Mouse (Mus musculus) MEL (cell line): Measurements from ENCODE around the gene Six2. TPM values are rescaled to one million over a fixed set of nuclear protein-coding genes. Genes with fewer than 3 reads are reported as not detected.

Experiments
- DNase-seq: peaks from one replicate; pipeline ENCODE4 v3.0.0; 2011; ENCODE audit warnings: low read depth, low spot score
- H3K27ac ChIP-seq: 2 replicates; pipeline ENCODE4 v1.5.1; 2012; ENCODE audit warnings: low read depth, mild to moderate bottlenecking, control low read depth, low read length, moderate library complexity; ENCODE audit not compliant: control insufficient read depth
- H3K27me3 ChIP-seq, 2 experiments: fragments of 150-350 bp in 1 of 2; sonication (generic) in 1 of 2; 2 replicates each; pipeline ENCODE4 v1.6.1; 2012; ENCODE audit warnings: low read length in 2 of 2, mild to moderate bottlenecking in 2 of 2, improper control_type of control experiment in 1 of 2, moderate library complexity in 1 of 2; ENCODE audit not compliant: insufficient read depth in 2 of 2, control insufficient read depth in 1 of 2
- H3K36me3 ChIP-seq, 2 experiments: 2 replicates each; pipeline ENCODE4 v1.6.1; 2012 to 2014; ENCODE audit warnings: low read length in 2 of 2, improper control_type of control experiment in 1 of 2, inconsistent platforms in 1 of 2, mild to moderate bottlenecking in 1 of 2; ENCODE audit not compliant: insufficient read depth in 2 of 2, control insufficient read depth in 1 of 2
- H3K4me1 ChIP-seq, 2 experiments: fragments of 150-350 bp in 1 of 2; sonication (generic) in 1 of 2; 2 replicates each; pipeline ENCODE4 v1.6.1; 2012; ENCODE audit warnings: low read length in 2 of 2, improper control_type of control experiment in 1 of 2, mild to moderate bottlenecking in 1 of 2; ENCODE audit not compliant: insufficient read depth in 2 of 2, control insufficient read depth in 1 of 2
- H3K4me3 ChIP-seq, 2 experiments: fragments of 150-350 bp in 1 of 2; sonication (generic) in 1 of 2; 2 replicates each; pipeline ENCODE4 v1.5.1; 2012; ENCODE audit warnings: low read depth in 2 of 2, low read length in 2 of 2, mild to moderate bottlenecking in 2 of 2, moderate library complexity in 2 of 2, control low read depth in 1 of 2, improper control_type of control experiment in 1 of 2; ENCODE audit not compliant: control insufficient read depth in 1 of 2, insufficient read depth in 1 of 2
- H3K79me2 ChIP-seq: 2 replicates; pipeline ENCODE4 v1.6.1; 2012; ENCODE audit warnings: mild to moderate bottlenecking, low read length, moderate library complexity; ENCODE audit not compliant: control insufficient read depth, poor library complexity, insufficient read depth
- H3K9ac ChIP-seq: 2 replicates; pipeline ENCODE4 v1.6.1; 2012; ENCODE audit warnings: low read depth, mild to moderate bottlenecking, control low read depth, low read length, moderate library complexity; ENCODE audit not compliant: control insufficient read depth, poor library complexity, severe bottlenecking
- H3K9me3 ChIP-seq: fragments of 150-350 bp; sonication (generic); replicated peaks from 2 replicates; pipeline ENCODE4 v1.6.1; 2012; ENCODE audit warnings: mild to moderate bottlenecking, low read length, improper control_type of control experiment, moderate library complexity; ENCODE audit not compliant: insufficient read depth
- BHLHE40 ChIP-seq: IDR thresholded peaks from 2 replicates; pipeline ENCODE4 v1.6.1; 2012; ENCODE audit warnings: low read depth, mild to moderate bottlenecking, inconsistent platforms, low read length, improper control_type of control experiment, borderline replicate concordance
- CHD1 ChIP-seq: IDR thresholded peaks from 2 replicates; pipeline ENCODE4 v1.6.1; 2012; ENCODE audit warnings: low read depth, mild to moderate bottlenecking, inconsistent platforms, low read length, improper control_type of control experiment
- CTCF ChIP-seq, 3 experiments: IDR thresholded peaks in 2 of 3; conservative IDR thresholded peaks in 1 of 3; 2 replicates each; pipeline ENCODE4 v1.5.1; 2011 to 2012; ENCODE audit warnings: low read length in 3 of 3, low read depth in 2 of 3, mild to moderate bottlenecking in 2 of 3, improper control_type of control experiment in 1 of 3, inconsistent platforms in 1 of 3, mixed read lengths in 1 of 3, moderate library complexity in 1 of 3; ENCODE audit not compliant: control insufficient read depth in 1 of 3, insufficient read depth in 1 of 3, poor library complexity in 1 of 3, severe bottlenecking in 1 of 3
- E2F4 ChIP-seq: IDR thresholded peaks from 2 replicates; pipeline ENCODE4 v1.6.1; 2011; ENCODE audit warnings: low read depth, low read length, improper control_type of control experiment, borderline replicate concordance
- ELF1 ChIP-seq: IDR thresholded peaks from 2 replicates; pipeline ENCODE4 v1.6.1; 2014; ENCODE audit warnings: low read depth, mild to moderate bottlenecking, inconsistent platforms, low read length, improper control_type of control experiment, moderate library complexity
- EP300 ChIP-seq, 2 experiments: IDR thresholded peaks; 2 replicates each; pipeline ENCODE4 v1.6.1; 2011; ENCODE audit warnings: improper control_type of control experiment in 2 of 2, low read length in 2 of 2, low read depth in 1 of 2, mild to moderate bottlenecking in 1 of 2
- JUND ChIP-seq: IDR thresholded peaks from 2 replicates; pipeline ENCODE4 v1.6.1; 2011; ENCODE audit warnings: low read depth, mild to moderate bottlenecking, improper control_type of control experiment, low read length
- KAT2A ChIP-seq: conservative IDR thresholded peaks from 2 replicates; pipeline ENCODE4 v1.6.1; 2012; ENCODE audit warnings: low read depth, low read length, improper control_type of control experiment, inconsistent platforms
- MAFK ChIP-seq: IDR thresholded peaks from 2 replicates; pipeline ENCODE4 v1.6.1; 2011; ENCODE audit warnings: low read depth, mild to moderate bottlenecking, low read length, improper control_type of control experiment, borderline replicate concordance
- MAZ ChIP-seq: IDR thresholded peaks from 2 replicates; pipeline ENCODE4 v1.6.1; 2012; ENCODE audit warnings: low read depth, mild to moderate bottlenecking, inconsistent platforms, low read length, improper control_type of control experiment
- MEF2A ChIP-seq: IDR thresholded peaks from 2 replicates; pipeline ENCODE4 v1.6.1; 2014; ENCODE audit warnings: low read depth, mild to moderate bottlenecking, inconsistent platforms, low read length, improper control_type of control experiment; ENCODE audit not compliant: poor library complexity, insufficient replicate concordance, severe bottlenecking; ENCODE audit errors: extremely low read depth
- MXI1 ChIP-seq: IDR thresholded peaks from 2 replicates; pipeline ENCODE4 v1.6.1; 2011; ENCODE audit warnings: mild to moderate bottlenecking, low read depth, low read length, improper control_type of control experiment
- POLR2A ChIP-seq, 2 experiments: IDR thresholded peaks; 2 replicates each; pipeline ENCODE4 v1.6.1; 2011 to 2012; ENCODE audit warnings: low read length in 2 of 2, mild to moderate bottlenecking in 2 of 2, control low read depth in 1 of 2, improper control_type of control experiment in 1 of 2, low read depth in 1 of 2, moderate library complexity in 1 of 2; ENCODE audit not compliant: control insufficient read depth in 1 of 2, insufficient read depth in 1 of 2, poor library complexity in 1 of 2
- POLR2AphosphoS2 ChIP-seq: IDR thresholded peaks from 2 replicates; pipeline ENCODE4 v1.6.1; 2011; ENCODE audit warnings: low read length, improper control_type of control experiment
- POLR2AphosphoS5 ChIP-seq: IDR thresholded peaks from 2 replicates; pipeline ENCODE4 v1.6.1; 2012; ENCODE audit warnings: low read depth, borderline replicate concordance, mild to moderate bottlenecking, inconsistent platforms, low read length, moderate library complexity, mixed read lengths
- SMC3 ChIP-seq: IDR thresholded peaks from 2 replicates; pipeline ENCODE4 v1.6.1; 2011; ENCODE audit warnings: low read depth, low read length, improper control_type of control experiment
- TBP ChIP-seq: IDR thresholded peaks from 2 replicates; pipeline ENCODE4 v1.8.0; 2011; ENCODE audit warnings: low read depth, low read length, improper control_type of control experiment
- TCF12 ChIP-seq: IDR thresholded peaks from 2 replicates; pipeline ENCODE4 v1.6.1; 2014; ENCODE audit warnings: low read depth, mild to moderate bottlenecking, inconsistent platforms, low read length, improper control_type of control experiment, moderate library complexity
- UBTF ChIP-seq: IDR thresholded peaks from 2 replicates; pipeline ENCODE4 v1.6.1; 2012; ENCODE audit warnings: low read depth, mild to moderate bottlenecking, inconsistent platforms, low read length, improper control_type of control experiment, moderate library complexity, borderline replicate concordance; ENCODE audit not compliant: insufficient read depth
- USF1 ChIP-seq: IDR thresholded peaks from 2 replicates; pipeline ENCODE4 v1.6.1; 2014; ENCODE audit warnings: low read depth, mild to moderate bottlenecking, inconsistent platforms, low read length, improper control_type of control experiment, moderate library complexity
- USF2 ChIP-seq, 2 experiments: IDR thresholded peaks; 2 replicates each; pipeline ENCODE4 v1.6.1; 2011 to 2012; ENCODE audit warnings: improper control_type of control experiment in 2 of 2, low read length in 2 of 2, borderline replicate concordance in 1 of 2, inconsistent platforms in 1 of 2, low read depth in 1 of 2, mild to moderate bottlenecking in 1 of 2; ENCODE audit not compliant: insufficient read depth in 1 of 2
- ZKSCAN1 ChIP-seq: IDR thresholded peaks from 2 replicates; pipeline ENCODE4 v1.6.1; 2012; ENCODE audit warnings: low read depth, mild to moderate bottlenecking, inconsistent platforms, low read length, improper control_type of control experiment, moderate library complexity
- ZNF384 ChIP-seq: IDR thresholded peaks from 2 replicates; pipeline ENCODE4 v1.6.1; 2012; ENCODE audit warnings: low read depth, mild to moderate bottlenecking, inconsistent platforms, low read length, improper control_type of control experiment
- polyA plus RNA-seq, 2 experiments: library from polyadenylated mRNA; stranded (reverse) in 1 of 2; unstranded in 1 of 2; fragments of >175 nt in 1 of 2; fragments of >200 nt in 1 of 2; gene quantifications; 2 replicates each; pipeline versions ENCODE4 v1.2.1 to v1.2.4; 2012; ENCODE audit warnings: low replicate concordance in 2 of 2, low read depth in 1 of 2; ENCODE audit not compliant: insufficient read length in 2 of 2, insufficient read depth in 1 of 2, missing spikeins in 1 of 2
- total RNA-seq: library from RNA; depleted of rRNA; stranded (reverse); fragments of 300-350 nt; gene quantifications from 2 replicates; pipeline ENCODE4 v1.2.3, GENCODE M21; 2012

Six2 gene
- total and polyA plus RNA-seq, 3 experiments, result 6.4 to 81.4 TPM; not detected in 1

DNA sequence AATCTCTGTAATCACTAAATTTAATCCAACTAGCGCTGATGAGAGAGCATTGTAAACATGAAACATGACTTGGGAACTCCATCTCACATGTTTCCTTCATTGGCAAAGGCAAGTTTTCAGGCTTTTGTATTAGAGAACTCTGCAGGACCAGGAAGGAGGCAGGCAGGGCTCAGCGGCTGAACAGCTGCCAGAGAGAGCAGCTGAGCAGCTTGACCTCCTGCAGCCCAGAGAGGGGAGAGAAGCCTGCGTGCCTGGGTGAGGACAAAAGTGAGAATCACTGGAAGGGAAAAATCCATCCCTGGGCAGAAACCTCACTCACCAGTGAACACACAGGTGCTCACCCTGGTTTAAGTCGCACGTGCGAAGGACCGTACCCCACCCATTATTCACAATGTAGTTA, 29.2 kb upstream of the Six2 start:
- peaks cover 1 to 7% of the 10 kb centered on the region in 2 experiments; a peak in 3 of 4 replicates for H3K27me3 ChIP-seq
- H3K79me2 ChIP-seq, result no peaks in the 10 kb centered on the region
- no peak for TF ChIP-seq POLR2A (IDR thresholded peaks at IDR 0.05; ENCODE audit: control insufficient read depth in 1 of 2, insufficient read depth in 1 of 2, low read depth in 1 of 2, low read length in 2 of 2, poor library complexity in 1 of 2)
- TF ChIP-seq ZNF384, result no peak
- no peak for TF ChIP-seq ZKSCAN1
- no peak for TF ChIP-seq MEF2A
- TF ChIP-seq MAFK, result no peak
- TF ChIP-seq MAZ, result no peak
- no peak for TF ChIP-seq BHLHE40
- no peak for TF ChIP-seq TBP
- no peak for TF ChIP-seq KAT2A
- no peak for TF ChIP-seq ELF1
- TF ChIP-seq POLR2AphosphoS2, result no peak
- no peak for TF ChIP-seq UBTF
- TF ChIP-seq MXI1, result no peak
- TF ChIP-seq POLR2AphosphoS5, result no peak
- no peak for TF ChIP-seq USF2 (IDR thresholded peaks at IDR 0.05; ENCODE audit: borderline replicate concordance in 1 of 2, insufficient read depth in 1 of 2, low read depth in 1 of 2, low read length in 2 of 2)
- TF ChIP-seq CHD1, result no peak
- TF ChIP-seq TCF12, result no peak
- TF ChIP-seq EP300 (IDR thresholded peaks at IDR 0.05; ENCODE audit: low read depth in 1 of 2, low read length in 2 of 2), result no peak
- TF ChIP-seq USF1, result no peak
- TF ChIP-seq JUND, result no peak
- no peaks in the 10 kb centered on the region for H3K36me3 ChIP-seq
- DNase-seq, result no peak
- no peak overlapping the region for H3K27ac ChIP-seq
- no peaks in the 10 kb centered on the region for H3K4me1 ChIP-seq
- no peak overlapping the region for H3K4me3 ChIP-seq
- H3K9ac ChIP-seq, result no peak overlapping the region
- H3K9me3 ChIP-seq, result no peaks in the 10 kb centered on the region

DNA sequence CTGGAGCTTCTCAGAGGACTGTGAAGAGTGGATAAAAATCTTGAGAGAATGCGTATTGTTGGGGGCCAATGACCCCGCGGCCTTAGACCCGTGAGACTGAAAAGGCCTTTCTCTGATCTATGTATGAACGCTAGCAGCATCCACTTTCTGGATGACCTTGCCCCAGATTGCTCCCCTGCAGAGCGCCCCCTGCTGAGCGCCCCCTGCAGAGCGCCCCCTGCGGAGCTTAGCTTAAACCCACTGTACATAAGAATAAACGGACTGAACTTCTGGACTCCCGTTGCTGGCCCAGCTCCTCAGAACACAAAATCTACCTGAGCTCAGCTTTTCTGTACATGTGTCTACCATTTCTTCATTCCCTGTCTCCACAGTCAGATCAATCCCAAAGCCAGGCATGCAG, 27.7 kb upstream of the Six2 start:
- Histone ChIP-seq H3K9me3 (no peaks in the 10 kb centered on the region), H3K27me3 (peaks cover 2 to 7% of the 10 kb centered on the region in 2 experiments; a peak in 2 of 4 replicates), H3K27ac (no peak overlapping the region), H3K9ac (no peak overlapping the region), H3K36me3 (no peaks in the 10 kb centered on the region), H3K4me3 (no peak overlapping the region), H3K79me2 (no peaks in the 10 kb centered on the region), H3K4me1 (no peaks in the 10 kb centered on the region)
- TF ChIP-seq E2F4 (no peak), SMC3 (0 out of 2 replicates have a peak, but pooled peaks have one; percentile 4), CTCF (IDR thresholded peaks at IDR 0.05 in 2 of 3, conservative IDR thresholded peaks at IDR 0.05 in 1 of 3; ENCODE audit: control insufficient read depth in 1 of 3, insufficient read depth in 1 of 3, low read depth in 2 of 3, low read length in 3 of 3, poor library complexity in 1 of 3, severe bottlenecking in 1 of 3) (peak in 2 of 3 experiments; percentile 47 to 66; a peak in 4 of 6 replicates)
- no peak for DNase-seq
